Mouse (Mus musculus) mouse trophoblast stem cell (cell line): ENCODE data around the gene Atxn2l.

Source experiments
- in situ Hi-C, 2 experiments: fragments of 300-500 bp; cut with MseI, MboI; formaldehyde crosslinking; loops; 2 replicates in 1 of 2; 3 replicates in 1 of 2; pipeline ENCODE4 v1.15.1; 2025

The Atxn2l gene

DNA sequence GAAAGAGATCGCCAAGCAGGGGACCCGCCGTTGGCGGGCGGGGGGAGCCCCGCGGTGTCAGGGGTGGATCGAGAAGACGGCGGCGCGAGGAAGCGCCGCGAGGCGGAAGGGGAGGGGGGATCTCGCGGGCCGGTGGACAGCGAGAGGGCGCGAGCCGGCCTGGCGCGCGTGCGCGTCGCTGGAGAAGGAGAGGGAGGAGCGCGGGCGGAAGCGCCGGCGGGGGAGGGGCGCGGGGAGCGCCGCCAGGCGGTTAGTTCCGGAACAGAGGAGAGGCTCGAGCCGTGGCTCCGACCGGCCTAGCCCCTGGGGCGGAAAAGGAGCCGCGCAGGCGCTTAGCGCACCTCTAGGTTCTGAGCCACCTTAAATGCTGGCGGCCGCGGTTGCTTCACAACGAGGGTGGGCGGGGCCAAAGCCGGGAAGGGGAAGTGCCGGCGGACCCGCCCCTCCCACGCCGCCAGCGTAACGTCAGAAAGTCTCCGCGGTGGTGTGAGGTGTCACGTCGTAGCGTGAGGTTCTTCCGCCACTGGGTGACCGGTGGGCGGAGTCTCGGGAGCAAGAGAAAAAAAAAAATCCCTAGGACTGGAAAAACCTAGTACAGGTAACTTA is at the start of gene Atxn2l:
TSS of gene Atxn2l (minus strand) at position 165 of the 606 bp plus-strand sequence.
- in situ Hi-C loops: no loop called here

- in situ Hi-C loops: no loop called here
Measured at GRCm38 (mm10) chr7:126545631-126546030, 42.4 kb upstream of the Atxn2l start.

DNA sequence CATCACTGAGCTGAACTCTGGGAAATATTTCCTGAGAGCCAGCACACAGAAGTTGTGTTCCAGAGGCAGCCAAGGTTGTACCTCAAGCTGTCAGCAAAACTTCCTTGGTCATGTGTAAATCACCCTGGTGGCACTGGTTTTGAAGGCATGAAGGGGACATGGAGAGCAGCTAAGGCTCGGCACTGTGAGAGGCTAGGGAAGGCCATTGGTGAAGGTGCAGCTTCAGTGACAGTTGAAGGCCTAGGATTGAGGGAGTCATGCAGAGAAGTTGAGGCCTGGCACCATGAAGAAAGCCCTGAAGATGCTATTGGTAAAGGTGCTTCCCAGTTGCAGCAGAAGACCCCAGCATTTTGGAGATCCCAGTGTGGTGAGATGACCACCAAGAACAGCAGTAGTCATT is 38.4 kb upstream of the Atxn2l start:
- in situ Hi-C loops: no loop called here

DNA sequence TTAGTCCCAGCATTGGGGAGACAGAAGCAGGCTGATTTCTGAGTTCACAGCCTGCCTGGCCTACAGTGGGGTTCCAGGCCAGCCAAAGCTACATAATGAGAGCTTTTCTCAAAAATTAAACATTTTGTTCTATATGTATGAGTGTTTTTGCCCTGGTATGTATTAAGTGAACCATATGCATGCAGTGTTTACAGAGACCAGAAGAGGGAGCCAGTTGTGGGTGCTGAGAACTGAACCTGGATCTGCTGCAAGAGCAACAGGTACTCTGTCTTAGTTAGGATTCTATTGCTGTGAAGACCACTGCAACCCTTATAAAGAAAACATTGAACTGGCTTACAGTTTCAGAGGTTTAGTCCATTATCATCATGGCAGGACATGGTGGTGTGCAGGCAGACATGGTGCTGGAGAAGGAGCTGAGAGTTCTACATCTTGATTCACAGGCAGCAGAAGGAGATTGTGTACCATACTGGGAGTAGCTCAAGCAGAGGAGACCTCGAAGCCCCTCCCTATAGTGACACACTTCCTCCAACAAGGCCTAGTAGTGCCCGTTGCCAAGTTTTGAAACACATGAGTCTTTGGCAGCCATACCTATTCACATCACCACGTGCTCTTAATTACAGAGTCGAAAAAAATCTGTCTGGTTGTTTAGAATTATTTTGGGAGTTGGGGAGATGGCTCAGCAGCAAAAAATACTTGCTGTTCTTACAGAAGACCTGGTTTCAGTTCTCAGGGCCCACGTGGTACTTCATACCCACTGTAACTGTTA is 34.8 kb upstream of the Atxn2l start:
- in situ Hi-C loops: no loop called here

DNA sequence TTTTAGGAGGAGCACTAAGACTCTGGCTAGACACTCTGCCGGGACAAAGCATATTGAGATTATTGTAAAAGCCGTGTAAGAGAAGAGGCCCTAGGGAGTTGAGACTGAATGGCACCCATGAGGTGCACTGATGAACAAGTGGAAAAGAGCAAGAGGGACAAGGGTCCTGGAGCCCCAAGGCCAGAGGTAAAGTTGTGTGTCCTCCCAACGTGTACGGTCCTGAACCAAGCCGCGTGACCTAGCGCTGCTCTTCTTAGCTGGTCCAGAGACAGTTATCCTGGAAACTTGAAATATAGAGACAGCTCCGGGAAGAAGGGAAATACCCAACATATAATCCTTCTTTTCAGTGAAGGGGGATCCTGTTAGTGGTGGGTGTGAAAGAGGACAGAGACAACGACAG is 33.2 kb upstream of the Atxn2l start:
- in situ Hi-C loops: no loop called here

DNA sequence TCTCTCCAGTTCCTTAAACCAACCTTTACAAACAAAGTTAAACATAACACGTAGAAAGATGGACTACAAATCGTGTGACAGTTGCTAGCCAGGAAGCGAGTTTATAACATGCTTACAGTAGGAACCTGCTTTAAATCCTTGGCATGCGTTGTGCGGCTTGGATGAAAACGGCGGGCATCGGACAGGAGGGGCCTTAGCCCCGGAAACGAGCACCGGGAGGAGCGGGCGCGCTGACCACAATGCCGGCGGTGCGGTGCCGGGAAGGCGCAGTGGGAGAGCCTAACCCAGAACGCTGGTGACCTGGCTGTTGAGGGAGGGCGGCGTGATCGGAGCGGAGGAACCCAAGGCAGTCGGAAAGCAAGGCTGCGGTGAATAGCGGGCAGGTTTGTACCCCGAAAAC is 32.5 kb upstream of the Atxn2l start:
- in situ Hi-C loops: no loop called here

DNA sequence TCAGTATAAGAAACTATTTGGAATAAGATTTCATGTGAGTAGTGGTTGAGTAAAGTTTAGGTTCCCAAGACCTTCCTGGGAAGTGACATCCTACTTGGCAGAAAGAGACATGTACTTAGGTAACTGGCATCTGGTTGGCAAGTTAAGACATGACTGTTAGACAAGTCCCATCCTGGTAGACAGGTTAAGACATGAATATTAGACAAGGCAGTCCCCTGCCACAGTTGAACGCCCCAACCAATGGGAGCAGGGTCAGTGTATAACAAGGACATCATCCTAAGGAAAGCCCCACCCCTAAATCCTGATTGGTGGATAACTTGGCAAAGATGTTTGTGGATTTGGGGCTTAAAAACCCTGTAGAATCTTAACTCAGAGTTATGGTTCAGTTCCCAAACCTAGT is 30.2 kb upstream of the Atxn2l start:
- in situ Hi-C loops: loop anchor here (5.0 kb wide), 1 partner anchor 51 kb away; no protein-coding TSS in a partner anchor

- in situ Hi-C loops: no loop called here
Measured at GRCm38 (mm10) chr7:126528166-126528577, 24.9 kb upstream of the Atxn2l start.

DNA sequence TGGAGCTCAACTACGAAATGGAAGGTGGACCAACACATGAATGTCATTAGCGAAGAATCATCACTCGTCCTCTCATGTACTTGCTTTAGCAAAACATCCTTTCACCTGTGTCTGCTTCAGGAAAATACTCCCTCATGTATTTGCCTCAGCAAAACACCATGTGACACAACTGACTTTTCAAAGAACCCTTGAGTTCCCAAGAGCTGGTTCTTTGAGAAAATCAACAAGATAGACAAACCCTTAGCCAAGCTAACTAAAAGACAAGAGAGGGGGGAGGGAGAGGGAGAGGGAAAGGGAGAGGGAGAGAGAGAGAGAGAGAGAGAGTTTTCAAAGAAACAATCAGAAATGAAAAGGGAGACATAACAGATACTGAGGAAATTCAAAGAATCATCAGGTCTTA is 20.1 kb upstream of the Atxn2l start:
- in situ Hi-C loops: no loop called here

DNA sequence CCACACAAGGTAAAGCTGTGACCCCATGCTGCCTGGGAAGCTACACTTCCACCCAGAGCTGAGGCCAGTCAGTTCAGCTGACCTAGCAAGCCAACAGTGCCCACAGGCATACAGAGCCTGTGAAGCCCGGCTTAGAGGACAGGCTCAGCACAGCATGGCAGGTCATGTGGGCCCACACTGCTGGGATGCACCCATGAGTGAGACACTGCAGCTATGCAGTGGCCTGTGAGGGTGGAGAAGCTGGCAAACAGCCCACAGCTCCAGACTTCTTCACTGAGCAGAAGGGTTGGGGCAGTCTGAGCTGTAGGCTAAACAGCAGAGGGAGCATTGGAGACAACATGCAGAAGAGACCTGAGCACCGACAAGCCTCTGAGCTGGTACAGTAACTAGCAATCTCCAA is 16.3 kb upstream of the Atxn2l start:
- in situ Hi-C loops: no loop called here

- in situ Hi-C loops: no loop called here
Measured at GRCm38 (mm10) chr7:126518261-126518941, 15.2 kb upstream of the Atxn2l start.

- in situ Hi-C loops: no loop called here
Measured at GRCm38 (mm10) chr7:126511287-126511686, 8.1 kb upstream of the Atxn2l start.

DNA sequence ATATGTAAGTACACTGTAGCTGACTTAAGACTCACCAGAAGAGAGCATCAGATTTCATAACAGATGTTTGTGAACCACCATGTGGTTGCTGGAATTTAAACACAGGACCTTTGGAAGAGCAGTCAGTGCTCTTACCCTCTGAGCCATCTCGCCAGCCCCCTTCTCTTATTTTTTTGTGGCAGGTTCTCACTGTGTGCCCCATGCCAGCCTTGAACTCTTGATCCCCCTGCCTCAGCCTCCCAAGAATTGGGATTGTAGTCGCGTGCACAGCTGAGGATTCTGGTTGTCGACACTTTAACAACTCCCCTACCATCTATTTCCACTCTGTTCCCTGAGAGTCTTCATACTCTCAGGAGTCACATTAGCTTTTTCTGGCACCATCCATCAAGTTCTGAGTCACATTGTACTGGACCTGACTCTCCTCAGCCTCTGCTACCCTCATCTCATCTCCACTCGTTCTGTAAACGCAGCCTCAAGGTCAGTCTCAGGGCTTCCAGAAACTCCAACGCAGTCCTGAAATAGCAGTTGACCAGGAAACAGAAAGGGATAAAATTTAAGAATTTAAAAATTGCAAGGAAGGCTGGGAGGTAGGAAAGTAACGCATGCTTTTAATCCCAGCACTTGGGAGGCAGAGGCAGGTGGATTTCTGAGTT is 4.0 kb upstream of the Atxn2l start:
- in situ Hi-C loops: no loop called here

- in situ Hi-C loops: no loop called here
Measured at GRCm38 (mm10) chr7:126504913-126505312, 1.7 kb upstream of the Atxn2l start.

GRCm38 (mm10) chr7:126502751-126503150 is 486 bp downstream of the Atxn2l start:
- in situ Hi-C loops: no loop called here

DNA sequence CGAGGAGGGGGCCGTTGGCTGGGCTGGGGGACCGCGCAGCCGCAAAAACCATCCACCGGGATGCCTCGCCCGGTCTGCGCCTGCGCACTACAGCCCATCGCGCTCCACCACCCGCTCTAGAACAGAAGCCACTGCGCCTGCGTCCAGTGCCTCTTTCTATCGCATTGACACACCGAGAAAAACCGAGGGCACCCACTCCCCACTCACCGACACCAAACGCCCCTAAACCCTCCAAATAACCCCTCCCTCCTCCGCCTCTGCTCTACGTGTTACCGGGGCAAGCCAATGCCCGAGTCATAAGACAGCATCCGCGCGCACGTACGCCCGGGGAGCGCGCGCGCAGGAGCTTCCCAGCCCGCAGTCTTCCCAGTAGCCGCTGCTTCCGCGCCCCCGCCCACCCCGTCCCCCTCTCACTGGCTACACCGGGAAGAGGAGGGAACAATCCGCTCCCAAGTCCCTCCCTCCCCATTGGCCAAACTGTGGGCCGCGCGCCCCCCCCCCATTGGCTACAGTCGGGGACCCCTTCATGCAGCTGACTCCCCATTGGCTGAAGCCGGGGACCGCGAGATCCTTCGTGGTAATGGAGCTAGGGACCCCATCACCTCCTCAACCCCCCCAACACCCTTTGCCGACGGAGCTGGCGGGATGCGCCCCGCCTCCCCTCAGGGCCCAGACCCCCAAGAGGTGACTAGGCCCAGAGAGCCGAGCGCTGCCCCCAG is 1.1 kb downstream of the Atxn2l start:
- in situ Hi-C loops: no loop called here

DNA sequence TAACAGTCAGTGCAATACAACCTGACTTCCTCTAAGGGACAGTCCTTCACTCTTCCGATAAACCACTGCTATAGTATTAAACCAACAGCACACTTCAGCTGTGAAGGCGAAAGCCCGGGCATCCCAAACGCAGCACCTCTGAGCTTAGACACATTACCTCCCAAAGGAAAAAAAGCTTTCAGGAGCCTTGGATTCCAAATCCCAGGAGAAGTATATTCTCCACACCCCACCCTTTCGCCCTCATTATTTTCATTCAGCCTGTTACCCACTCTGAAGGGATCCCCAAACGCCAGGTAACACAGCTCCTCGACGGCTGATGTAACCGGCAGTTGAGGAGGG is 1.6 kb downstream of the Atxn2l start:
- in situ Hi-C loops: no loop called here

- in situ Hi-C loops: no loop called here
Measured at GRCm38 (mm10) chr7:126499416-126499815, 3.8 kb downstream of the Atxn2l start.

DNA sequence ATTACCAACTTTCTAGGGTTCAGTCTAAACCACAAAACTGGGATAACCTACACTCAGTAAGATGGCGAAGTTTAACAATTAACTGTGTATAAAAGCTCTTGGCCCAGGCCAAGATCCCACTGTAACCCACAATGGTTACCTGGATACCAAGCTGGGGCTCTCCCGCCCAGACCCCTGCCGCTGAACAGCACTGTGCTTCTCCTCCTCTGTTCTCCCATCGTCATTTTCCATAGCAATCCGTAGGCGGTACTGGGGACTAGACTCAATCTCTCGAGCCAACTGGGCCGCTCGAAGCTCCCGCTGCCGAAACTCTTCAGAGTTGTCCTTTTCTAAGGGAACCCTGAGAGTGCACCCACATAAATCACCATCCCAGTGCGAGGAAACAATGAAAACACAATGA is 5.3 kb downstream of the Atxn2l start:
- in situ Hi-C loops: no loop called here

DNA sequence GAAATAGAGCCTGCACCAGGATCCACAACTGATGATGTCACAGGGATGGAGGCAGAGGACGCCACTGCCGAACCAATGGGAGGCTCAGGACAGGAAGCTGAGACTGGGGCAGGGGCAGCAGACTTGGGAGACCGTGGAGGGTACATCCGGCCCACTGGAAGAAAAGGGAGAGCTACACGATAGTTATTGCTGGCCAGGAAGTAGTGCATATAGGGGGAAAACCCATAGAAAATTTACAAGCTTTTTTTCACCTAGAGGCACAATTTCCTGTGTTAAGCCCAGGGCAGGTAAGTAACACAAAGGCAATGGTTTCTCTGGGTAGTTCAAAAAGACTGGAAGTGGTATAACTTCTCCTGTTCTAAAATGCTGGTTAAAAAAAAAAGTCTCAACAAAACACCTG is 6.8 kb downstream of the Atxn2l start:
- in situ Hi-C loops: no loop called here

- in situ Hi-C loops: no loop called here
Measured at GRCm38 (mm10) chr7:126494120-126494519, 9.1 kb downstream of the Atxn2l start.

- in situ Hi-C loops: no loop called here
Measured at GRCm38 (mm10) chr7:126491973-126492372, 11.3 kb downstream of the Atxn2l start.
